Mouse (Mus musculus) small intestine, adult 2 months (tissue): Measurements from ENCODE around the gene Rab11a. TPM values are rescaled to one million over a fixed set of nuclear protein-coding genes. Genes with fewer than 3 reads are reported as not detected.
"Not testable (repeated sequence)": the region's sequence is repeated elsewhere in the genome, so short reads cannot be mapped to it uniquely, and the experiment has no call there.

ENCODE experiments used
- H3K27ac ChIP-seq: fragments of 200-500 bp; 2 replicates; pipeline ENCODE4 v1.5.1; 2012; ENCODE audit warnings: low read depth, low read length, control low read depth, inconsistent platforms; ENCODE audit not compliant: insufficient read depth
- H3K27me3 ChIP-seq: fragments of 200-500 bp; 2 replicates; pipeline ENCODE4 v1.6.1; 2012; ENCODE audit warnings: mild to moderate bottlenecking, moderate library complexity, low read length, inconsistent platforms; ENCODE audit not compliant: control insufficient read depth, insufficient read depth
- H3K36me3 ChIP-seq: fragments of 200-500 bp; 2 replicates; pipeline ENCODE4 v1.6.1; 2012; ENCODE audit warnings: mild to moderate bottlenecking, low read length, control low read depth, inconsistent platforms; ENCODE audit not compliant: control insufficient read depth, insufficient read depth
- H3K4me1 ChIP-seq: fragments of 200-500 bp; 2 replicates; pipeline ENCODE4 v1.6.1; 2012; ENCODE audit warnings: low read length, inconsistent platforms, mixed read lengths; ENCODE audit not compliant: control insufficient read depth, insufficient read depth, insufficient read length
- H3K4me3 ChIP-seq: fragments of 200-500 bp; 2 replicates; pipeline ENCODE4 v1.5.1; 2012; ENCODE audit warnings: low read depth, mild to moderate bottlenecking, control low read depth, inconsistent platforms, low read length, moderate library complexity
- CTCF ChIP-seq: fragments of 200-500 bp; IDR thresholded peaks from 2 replicates; pipeline ENCODE4 v1.5.1; 2012; ENCODE audit warnings: low read depth, mild to moderate bottlenecking, control low read depth, inconsistent platforms, low read length, moderate library complexity, mixed read lengths; ENCODE audit not compliant: insufficient replicate concordance, insufficient read length; ENCODE audit errors: extremely low read depth
- POLR2A ChIP-seq: fragments of 200-500 bp; IDR thresholded peaks from 2 replicates; pipeline ENCODE4 v1.6.1; 2012; ENCODE audit warnings: low read depth, mild to moderate bottlenecking, control low read depth, inconsistent platforms, low read length, moderate library complexity
- WGBS: fragments of 180-500 bp; shearing (Covaris S2); methylation state at CpG from one replicate; pipeline ENCODE4 v1.1.7; 2018; 5-methylcytosine and 5-hydroxymethylcytosine counted together
- polyA plus RNA-seq: library from polyadenylated mRNA; depleted of rRNA; stranded (reverse); fragments of >200 nt; gene quantifications from 2 replicates; pipeline ENCODE4 v1.2.3, GENCODE M21; 2012

Rab11a gene
- polyA plus RNA-seq, 1 experiment: 74.3 TPM

DNA sequence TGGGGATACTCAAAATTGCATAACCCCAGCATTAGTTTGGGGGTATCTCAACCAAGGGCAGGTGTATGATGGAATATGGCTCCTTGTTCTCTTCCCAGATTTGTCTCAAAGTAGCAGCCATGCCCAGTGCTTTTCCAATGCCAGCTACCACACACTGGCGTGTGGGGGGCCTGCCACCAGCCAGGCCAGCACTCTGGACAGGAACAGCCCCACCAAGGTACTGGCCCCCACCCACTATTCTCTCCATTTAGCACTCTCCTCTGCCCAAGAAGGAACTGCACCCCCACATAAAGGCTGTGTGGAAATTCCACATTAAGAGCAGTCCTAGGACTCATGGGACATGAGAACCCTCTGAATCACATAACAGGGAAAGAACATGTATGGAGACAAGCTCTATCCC, 42.3 kb downstream of the Rab11a start:
- Histone ChIP-seq H3K27me3 (no peaks in the 10 kb centered on the region), H3K27ac (no peak overlapping the region), H3K4me1 (peaks cover 37% of the 10 kb centered on the region), H3K36me3 (peaks cover 13% of the 10 kb centered on the region), H3K4me3 (no peak overlapping the region)
- no peak for TF ChIP-seq POLR2A
- TF ChIP-seq CTCF: no peak
- whole genome bisulfite sequencing: 100% methylated on average over 1 of the region's 1 CpGs

DNA sequence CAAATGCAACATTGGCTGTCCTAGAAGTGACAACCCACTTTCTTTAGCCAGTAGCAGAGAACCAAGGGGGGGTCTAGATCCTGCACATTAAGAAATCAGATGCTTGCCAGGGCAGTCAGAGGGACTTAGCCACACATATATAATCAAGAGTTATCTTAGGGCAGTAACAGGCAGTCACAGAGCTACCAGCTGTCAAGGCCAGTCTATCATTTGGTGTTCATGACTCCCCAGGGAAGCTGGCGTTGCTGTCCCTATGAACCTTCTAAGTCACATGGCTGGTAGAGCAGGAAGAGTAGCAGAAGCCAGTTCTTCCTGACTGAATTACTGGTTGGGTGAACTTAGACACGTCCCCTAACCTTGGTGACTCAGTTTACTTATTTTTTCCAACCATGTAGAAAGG, 44.5 kb downstream of the Rab11a start:
- Histone ChIP-seq H3K27me3 (no peaks in the 10 kb centered on the region), H3K4me3 (no peak overlapping the region), H3K36me3 (peaks cover 10% of the 10 kb centered on the region), H3K4me1 (peaks cover 38% of the 10 kb centered on the region), H3K27ac (peak overlapping the region; percentile 30)
- TF ChIP-seq POLR2A: no peak
- TF ChIP-seq CTCF: no peak
- 60% methylated on average over 2 of the region's 2 CpGs for WGBS

DNA sequence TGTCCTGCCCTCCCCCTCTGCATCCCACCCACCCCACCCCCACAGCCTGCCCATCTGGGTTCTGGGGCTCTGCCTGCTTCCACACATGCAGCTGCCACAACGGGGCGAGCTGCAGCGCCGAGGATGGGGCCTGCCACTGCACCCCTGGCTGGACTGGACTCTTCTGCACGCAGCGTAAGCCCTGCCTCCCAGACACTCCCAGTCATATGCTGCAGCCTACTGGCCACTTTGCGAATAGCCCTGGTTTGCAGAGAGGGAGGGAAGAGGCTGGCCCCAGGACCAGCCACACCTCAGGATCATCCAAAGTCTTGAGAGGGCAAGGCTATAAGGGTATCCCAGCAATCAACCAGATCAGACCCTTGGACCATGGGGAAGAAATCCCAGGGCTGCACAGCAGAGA, 46.4 kb downstream of the Rab11a start:
- Histone ChIP-seq H3K36me3 (peaks cover 10% of the 10 kb centered on the region), H3K4me1 (peaks cover 26% of the 10 kb centered on the region), H3K27ac (no peak overlapping the region), H3K4me3 (no peak overlapping the region), H3K27me3 (no peaks in the 10 kb centered on the region)
- TF ChIP-seq CTCF (peak; percentile 64; the same call in 1 of the 2 replicates), POLR2A (no peak)
- 11% methylated on average over 7 of the region's 7 CpGs for WGBS

DNA sequence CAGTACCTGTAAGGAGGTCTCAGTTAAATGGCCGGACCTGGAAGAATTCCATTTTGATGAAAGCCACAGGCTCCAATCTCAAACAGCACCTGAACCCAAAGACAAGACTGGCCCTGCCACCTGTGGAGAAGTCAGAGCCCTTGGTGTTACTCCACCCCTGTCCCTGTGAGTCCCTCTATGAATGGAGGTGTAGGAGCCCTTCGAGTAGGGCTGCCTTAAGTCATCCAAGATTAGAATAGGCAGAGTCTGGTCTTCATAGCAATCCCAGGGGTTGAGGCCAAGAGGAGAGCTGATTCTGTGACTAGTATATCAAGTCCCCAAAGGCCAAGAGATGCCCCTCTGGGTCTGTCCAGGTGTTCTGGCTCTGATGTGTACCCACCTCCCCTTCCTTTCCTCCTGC, 46.8 kb downstream of the Rab11a start:
- 86% methylated on average over 2 of the region's 2 CpGs for WGBS
- Histone ChIP-seq H3K36me3 (peaks cover 10% of the 10 kb centered on the region), H3K4me1 (peaks cover 24% of the 10 kb centered on the region), H3K27me3 (no peaks in the 10 kb centered on the region), H3K27ac (no peak overlapping the region), H3K4me3 (no peak overlapping the region)
- TF ChIP-seq CTCF (no peak), POLR2A (no peak)

DNA sequence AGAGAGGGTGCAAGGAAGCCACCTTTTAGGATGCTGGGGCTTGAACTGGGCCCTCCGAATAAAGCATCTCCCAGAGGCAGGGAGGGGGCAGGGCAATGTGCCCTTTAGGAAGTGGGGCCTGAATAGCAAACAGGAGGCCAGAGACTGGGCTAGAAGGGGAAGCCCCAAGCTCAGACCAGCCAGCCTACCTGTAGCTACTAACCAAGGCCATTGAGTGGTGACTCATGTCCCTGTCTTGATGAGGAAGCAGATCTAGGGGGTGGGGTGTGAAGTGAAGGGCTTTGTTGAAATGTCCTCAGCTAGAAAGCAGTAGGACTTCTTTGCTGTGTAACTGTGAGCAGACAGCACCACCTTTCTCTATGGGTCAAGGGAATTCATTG, 49.6 kb downstream of the Rab11a start:
- no peaks in the 10 kb centered on the region for H3K27me3 ChIP-seq
- peaks cover 19% of the 10 kb centered on the region for H3K4me1 ChIP-seq
- H3K36me3 ChIP-seq: no peaks in the 10 kb centered on the region
- TF ChIP-seq POLR2A: no peak
- TF ChIP-seq CTCF: no peak
- no peak overlapping the region for H3K27ac ChIP-seq
- no peak overlapping the region for H3K4me3 ChIP-seq
- WGBS: 59% methylated on average over 1 of the region's 1 CpGs

DNA sequence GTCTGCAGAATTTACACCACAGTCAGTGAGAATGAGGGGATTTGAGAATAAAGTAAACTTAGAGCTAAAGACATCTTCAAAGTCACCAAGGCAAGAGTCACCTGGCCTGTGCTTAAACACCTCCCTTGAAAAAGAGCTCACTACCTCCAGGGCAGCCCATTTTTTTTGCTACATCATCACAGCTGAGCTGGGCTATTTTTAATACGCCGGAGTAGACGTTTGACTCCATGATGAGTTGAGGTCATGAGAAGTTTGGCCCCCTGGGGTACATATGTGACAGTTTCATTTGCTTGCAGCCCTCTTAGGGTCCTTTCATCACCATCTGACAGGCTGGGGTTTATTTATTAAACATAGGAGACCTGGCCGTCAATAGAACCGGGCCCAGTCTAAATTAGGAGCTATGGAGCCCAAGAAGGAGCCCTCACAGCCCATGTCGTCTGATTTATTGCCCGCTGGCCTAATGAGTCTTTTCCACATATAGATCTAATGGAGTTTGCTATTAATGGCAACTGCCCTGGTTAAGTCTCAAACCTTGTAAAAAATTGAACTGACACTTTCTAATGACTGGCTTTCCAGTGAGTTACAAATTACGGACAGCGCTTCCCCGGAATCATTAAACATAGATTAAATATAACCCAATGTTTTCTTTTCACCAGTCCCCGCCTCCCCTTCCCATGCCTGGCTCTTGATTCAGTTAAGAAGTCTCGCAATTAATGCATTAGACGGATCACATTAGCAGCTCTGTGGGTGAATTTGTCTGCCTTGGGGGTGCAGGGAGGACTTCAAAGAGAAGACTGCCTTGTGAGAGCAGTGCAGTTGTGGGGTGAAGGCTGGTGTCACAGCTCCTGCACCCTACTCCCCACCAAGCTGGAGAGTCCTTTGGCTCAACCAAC, 50.2 kb downstream of the Rab11a start:
- H3K4me3 ChIP-seq: no peak overlapping the region
- H3K27ac ChIP-seq: no peak overlapping the region
- H3K36me3 ChIP-seq: no peaks in the 10 kb centered on the region
- TF ChIP-seq POLR2A: no peak
- no peak for TF ChIP-seq CTCF
- H3K4me1 ChIP-seq: peaks cover 16% of the 10 kb centered on the region
- WGBS: 77% methylated on average over 13 of the region's 13 CpGs
- no peaks in the 10 kb centered on the region for H3K27me3 ChIP-seq

DNA sequence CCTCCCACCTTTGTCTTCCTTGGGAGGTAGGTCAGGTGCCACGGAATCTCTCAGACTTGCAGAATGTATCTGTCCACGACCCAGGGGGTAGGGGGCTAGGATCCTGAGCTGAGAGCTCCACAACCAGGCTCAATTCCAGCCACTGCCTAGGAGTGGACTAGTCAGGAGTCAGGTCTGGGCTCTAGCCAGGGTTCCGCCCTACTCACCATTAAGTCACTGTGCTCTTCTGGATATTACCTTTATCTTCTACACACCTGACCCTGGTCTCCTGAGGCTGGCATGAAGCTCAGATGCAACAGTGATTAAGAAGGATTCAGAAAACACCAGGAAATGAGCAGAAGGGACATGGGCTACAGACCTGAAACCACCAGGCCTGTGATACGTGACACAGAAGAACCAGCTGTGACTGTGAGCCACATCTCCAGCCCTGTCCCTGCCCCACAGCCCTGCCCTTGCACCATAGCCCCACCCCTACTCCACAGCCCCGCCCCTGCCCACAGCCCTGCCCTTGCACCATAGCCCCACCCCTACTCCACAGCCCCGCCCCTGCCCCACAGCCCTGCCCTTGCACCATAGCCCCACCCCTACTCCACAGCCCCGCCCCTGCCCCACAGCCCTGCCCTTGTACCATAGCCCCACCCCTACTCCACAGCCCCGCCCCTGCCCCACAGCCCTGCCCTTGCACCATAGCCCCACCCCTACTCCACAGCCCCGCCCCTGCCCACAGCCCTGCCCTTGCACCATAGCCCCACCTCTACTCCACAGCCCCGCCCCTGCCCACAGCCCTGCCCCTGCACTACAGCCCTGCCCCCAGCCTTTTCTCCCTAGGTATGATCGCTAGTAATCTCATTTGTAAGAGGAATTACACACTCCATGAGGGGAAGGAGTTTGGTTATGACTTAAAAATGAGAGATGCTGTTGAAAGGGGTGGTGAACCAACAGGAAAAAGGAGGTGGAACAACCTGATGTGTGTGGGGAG, 65.9 kb downstream of the Rab11a start:
- H3K4me3 ChIP-seq, H3K27me3 ChIP-seq, H3K36me3 ChIP-seq, H3K27ac ChIP-seq: not testable (repeated sequence)
- H3K4me1 ChIP-seq: peaks cover 20% of the 10 kb centered on the region; the same call in 1 of the 2 replicates
- 31% methylated on average over 7 of the region's 11 CpGs for WGBS
